Mouse (Mus musculus) G1E (cell line): ENCODE results near the gene Ppp1r1a.

ENCODE experiments used
- CTCF ChIP-seq: IDR thresholded peaks from 2 replicates; pipeline ENCODE4 v1.5.1; 2012; ENCODE audit warnings: low read depth, low read length, inconsistent platforms, mixed read lengths
- GATA1 ChIP-seq: IDR thresholded peaks from 2 replicates; pipeline ENCODE4 v1.6.1; 2012; ENCODE audit warnings: borderline replicate concordance, low read length, inconsistent platforms, mixed read lengths

GRCm38 (mm10) chr15:103518600-103519385, 19.0 kb downstream of the Ppp1r1a start:
- TF ChIP-seq CTCF (no peak), GATA1 (no peak)
